2 mouse cellular contexts compared by ENCODE assay signal in the genomic region with DNA sequence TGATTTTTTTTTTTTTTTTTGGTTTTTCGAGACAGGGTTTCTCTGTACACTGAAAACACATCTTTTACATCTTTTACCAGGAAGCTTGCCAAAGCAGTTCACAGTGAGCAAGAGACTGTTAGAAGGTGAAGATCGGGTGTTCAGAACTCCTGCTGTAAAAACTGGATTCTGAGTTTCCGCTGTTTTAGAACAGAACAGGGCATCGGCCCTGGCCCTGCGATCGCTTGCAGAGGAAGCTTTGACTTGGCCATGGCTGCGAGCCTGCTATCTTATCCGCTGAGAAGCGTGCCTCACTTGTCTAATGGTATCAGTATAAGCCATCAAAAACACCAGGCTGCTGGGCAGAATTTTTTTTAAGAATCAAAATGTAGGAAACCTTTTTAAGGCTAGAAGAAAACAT.
A peak's percentile ranks its signal among the peaks of the same experiment; 100 is the strongest.
TF ChIP-seq lines count a peak whose summit lies in the region.

No protein-coding gene starts in this region.

TF ChIP-seq in MEL, 35 proteins besides CTCF, POLR2A, EP300 and RAD21:
- TF ChIP-seq USF2 (IDR thresholded peaks at IDR 0.05; ENCODE audit: borderline replicate concordance in 1 of 2, insufficient read depth in 1 of 2, low read depth in 1 of 2, low read length in 2 of 2) (no peak), ZKSCAN1 (IDR thresholded peaks at IDR 0.05; ENCODE audit: low read depth, low read length) (no peak), NELFE (IDR thresholded peaks at IDR 0.05; ENCODE audit: low read depth, low read length) (no peak; the same call in 1 of the 2 replicates), MYC (IDR thresholded peaks at IDR 0.05; ENCODE audit: low read depth, low read length) (0 out of 2 replicates have a peak, but pooled peaks have one; percentile 54), CHD2 (IDR thresholded peaks at IDR 0.05; ENCODE audit: low read length) (no peak), POLR2AphosphoS2 (IDR thresholded peaks at IDR 0.05; ENCODE audit: low read length) (no peak), GATA1 (IDR thresholded peaks at IDR 0.05; ENCODE audit: low read depth, low read length) (peak; percentile 80), UBTF (IDR thresholded peaks at IDR 0.05; ENCODE audit: borderline replicate concordance, insufficient read depth, low read depth, low read length) (no peak), CHD1 (IDR thresholded peaks at IDR 0.05; ENCODE audit: low read depth, low read length) (peak; percentile 93), ETS1 (IDR thresholded peaks at IDR 0.05; ENCODE audit: low read depth, low read length) (no peak), BHLHE40 (IDR thresholded peaks at IDR 0.05; ENCODE audit: borderline replicate concordance, low read depth, low read length) (peak; percentile 87), ZC3H11A (IDR thresholded peaks at IDR 0.05; ENCODE audit: low read depth, low read length) (no peak), TAL1 (IDR thresholded peaks at IDR 0.05; ENCODE audit: low read length) (no peak), GABPA (IDR thresholded peaks at IDR 0.05; ENCODE audit: low read depth, low read length) (no peak), ZMIZ1 (IDR thresholded peaks at IDR 0.05; ENCODE audit: low read depth, low read length) (no peak; the same call in 1 of the 2 replicates), MAZ (IDR thresholded peaks at IDR 0.05; ENCODE audit: low read depth, low read length) (no peak), MAX (IDR thresholded peaks at IDR 0.05; ENCODE audit: low read length) (peak; percentile 59; the same call in 1 of the 2 replicates), TBP (IDR thresholded peaks at IDR 0.05; ENCODE audit: low read depth, low read length) (no peak), RCOR1 (IDR thresholded peaks at IDR 0.05; ENCODE audit: low read depth, low read length) (no peak; the same call in 1 of the 2 replicates), JUND (IDR thresholded peaks at IDR 0.05; ENCODE audit: low read depth, low read length) (no peak), MXI1 (IDR thresholded peaks at IDR 0.05; ENCODE audit: low read depth, low read length) (peak; percentile 77), ZNF384 (IDR thresholded peaks at IDR 0.05; ENCODE audit: low read depth, low read length) (peak; percentile 82), ELF1 (IDR thresholded peaks at IDR 0.05; ENCODE audit: low read depth, low read length) (no peak), E2F4 (IDR thresholded peaks at IDR 0.05; ENCODE audit: borderline replicate concordance, low read depth, low read length) (no peak), HCFC1 (IDR thresholded peaks at IDR 0.05; ENCODE audit: low read depth, low read length) (no peak), KAT2A (conservative IDR thresholded peaks at IDR 0.05; ENCODE audit: low read depth, low read length) (no peak; the same call in 1 of the 2 replicates), TCF12 (IDR thresholded peaks at IDR 0.05; ENCODE audit: low read depth, low read length) (peak; percentile 40; the same call in 1 of the 2 replicates), POLR2AphosphoS5 (IDR thresholded peaks at IDR 0.05; ENCODE audit: borderline replicate concordance, low read depth, low read length) (no peak), USF1 (IDR thresholded peaks at IDR 0.05; ENCODE audit: low read depth, low read length) (0 out of 2 replicates have a peak, but pooled peaks have one; percentile 1)

TF ChIP-seq in myocyte, 11 proteins besides CTCF, POLR2A, EP300 and RAD21 (continued from another document):
- TF ChIP-seq SRF (IDR thresholded peaks at IDR 0.05; ENCODE audit: control insufficient read depth, insufficient read length, low read depth) (no peak), MYOD1 (IDR thresholded peaks at IDR 0.05; ENCODE audit: control insufficient read depth in 1 of 3, insufficient read length in 2 of 3, low read depth in 2 of 3) (no peak), POLR2AphosphoS2 (IDR thresholded peaks at IDR 0.05; ENCODE audit: insufficient read length, low read depth) (no peak), TCF12 (IDR thresholded peaks at IDR 0.05; ENCODE audit: insufficient read depth, poor library complexity, severe bottlenecking) (no peak), TCF3 (IDR thresholded peaks at IDR 0.05; ENCODE audit: insufficient read length, low read depth) (no peak), MYOG (IDR thresholded peaks at IDR 0.05; ENCODE audit: control insufficient read depth in 1 of 3, insufficient read depth in 1 of 3, insufficient read length in 2 of 3, low read depth in 2 of 3) (no peak), CEBPB (IDR thresholded peaks at IDR 0.05; ENCODE audit: insufficient read depth, poor library complexity, severe bottlenecking) (no peak), E2F4 (IDR thresholded peaks at IDR 0.05; ENCODE audit: insufficient read depth) (no peak), MAX (IDR thresholded peaks at IDR 0.05; ENCODE audit: low read depth) (no peak), REST (IDR thresholded peaks at IDR 0.05; ENCODE audit: insufficient read depth, insufficient read length) (no peak)
TF ChIP-seq in myocyte: peak in this region for 0.
